Mouse (Mus musculus) stomach, postnatal 0 days (tissue): ENCODE measurements around the gene Gse1.

ENCODE experiments used
- CTCF ChIP-seq: IDR thresholded peaks from 2 replicates; pipeline ENCODE4 v1.5.1; 2016; ENCODE audit warnings: antibody characterized with exemption, low read depth, mild to moderate bottlenecking, moderate library complexity
- EP300 ChIP-seq: optimal IDR thresholded peaks from 2 replicates; pipeline ENCODE3; 2016; ENCODE audit warnings: antibody characterized with exemption

- TF ChIP-seq EP300 (no peak), CTCF (no peak)
Measured at GRCm38 (mm10) chr8:120317118-120317824, 89.0 kb downstream of the Gse1 start.
